Mouse (Mus musculus): ENCODE results near the gene Ttc7b. TPM values are rescaled to one million over a fixed set of nuclear protein-coding genes. Genes with fewer than 3 reads are reported as not detected.

The Ttc7b gene
- polyA plus RNA-seq, 1 experiment from 2014 or later = 16.1 TPM

DNA sequence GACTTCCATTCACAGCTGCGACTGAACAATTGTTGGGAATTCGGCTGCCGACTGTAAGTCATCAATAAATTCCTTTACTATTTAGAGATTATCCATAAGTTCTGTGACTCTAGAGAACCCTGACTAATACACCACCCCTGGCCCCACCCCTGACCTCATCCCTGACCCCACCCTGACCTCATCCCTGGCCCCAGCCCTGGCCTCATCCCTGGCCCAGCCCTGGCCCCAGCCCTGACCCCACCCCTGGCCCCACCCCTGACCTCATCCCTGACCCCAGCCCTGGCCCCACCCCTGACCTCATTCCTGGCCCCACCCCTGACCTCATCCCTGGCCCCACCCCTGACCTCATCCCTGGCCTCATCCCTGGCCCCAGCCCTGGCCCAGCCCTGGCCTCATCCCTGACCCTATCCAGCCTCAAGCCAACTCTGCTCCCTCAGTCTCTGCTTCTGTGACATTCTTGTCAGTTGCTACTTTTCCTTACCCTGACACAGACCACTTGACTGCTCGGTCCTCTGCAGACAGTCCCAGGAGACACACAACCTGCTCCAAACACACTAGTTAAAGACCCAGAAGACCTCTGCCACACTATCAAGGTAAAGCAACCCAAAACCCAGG lies 55.4 kb downstream of the Ttc7b start:
- Histone ChIP-seq H3K4me2 (ENCODE audit: low read depth) (no peak overlapping the region), H3K9ac (ENCODE audit: low read length) (no peak overlapping the region), H3K36me3 (ENCODE audit: control insufficient read depth, insufficient read depth, low read length) (no peaks in the 10 kb centered on the region), H3K4me1 (ENCODE audit: control insufficient read depth, insufficient read depth, low read length) (no peaks in the 10 kb centered on the region), H3K27me3 (ENCODE audit: control insufficient read depth, insufficient read depth, low read length) (no peaks in the 10 kb centered on the region), H3K27ac (ENCODE audit: low read depth, low read length) (no peak overlapping the region), H3K4me3 (ENCODE audit: low read depth, low read length) (no peak overlapping the region), H3K9me3 (ENCODE audit: control insufficient read depth, low read length) (no peaks in the 10 kb centered on the region)
- no peak for ATAC-seq (ENCODE audit: insufficient read depth, low FRiP score, low TSS enrichment)
- no peak for DNase-seq (ENCODE audit: low spot score)
- 76% methylated on average over 1 of the region's 4 CpGs for WGBS

DNA sequence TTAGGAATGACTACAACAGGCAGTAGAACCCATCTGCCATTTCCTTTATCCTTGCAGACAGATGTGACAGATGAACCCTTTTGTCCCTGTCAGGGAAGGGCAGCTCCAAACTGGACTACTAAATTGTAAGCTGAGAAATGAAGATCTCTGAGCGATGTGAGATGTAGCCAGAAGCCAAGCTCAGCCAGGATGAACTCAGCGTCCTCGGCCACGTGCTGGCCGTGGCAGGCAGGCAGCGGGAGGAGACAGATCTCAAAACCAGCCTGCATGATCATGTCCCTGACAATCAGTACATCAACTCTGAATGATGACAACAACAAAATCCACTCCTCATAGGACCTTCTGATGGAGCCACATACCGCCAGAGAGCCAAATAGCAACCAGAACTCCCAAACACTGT lies 62.9 kb downstream of the Ttc7b start:
- 96% methylated on average over 7 of the region's 7 CpGs for WGBS
- Histone ChIP-seq H3K27ac (ENCODE audit: low read depth, low read length) (no peak overlapping the region), H3K4me3 (ENCODE audit: low read depth, low read length) (no peak overlapping the region), H3K27me3 (ENCODE audit: control insufficient read depth, insufficient read depth, low read length) (no peaks in the 10 kb centered on the region), H3K9me3 (ENCODE audit: control insufficient read depth, low read length) (no peaks in the 10 kb centered on the region), H3K4me2 (ENCODE audit: low read depth) (no peak overlapping the region), H3K9ac (ENCODE audit: low read length) (no peak overlapping the region), H3K36me3 (ENCODE audit: control insufficient read depth, insufficient read depth, low read length) (no peaks in the 10 kb centered on the region), H3K4me1 (ENCODE audit: control insufficient read depth, insufficient read depth, low read length) (no peaks in the 10 kb centered on the region)
- DNase-seq (ENCODE audit: low spot score) = no peak
- ATAC-seq (ENCODE audit: insufficient read depth, low FRiP score, low TSS enrichment) = no peak

- H3K27ac ChIP-seq (ENCODE audit: low read depth, low read length) = no peak overlapping the region
- ATAC-seq (ENCODE audit: insufficient read depth, low FRiP score, low TSS enrichment) = no peak
- H3K4me3 ChIP-seq (ENCODE audit: low read depth, low read length) = no peak overlapping the region
- H3K9ac ChIP-seq (ENCODE audit: low read length) = no peak overlapping the region
- H3K36me3 ChIP-seq (ENCODE audit: control insufficient read depth, insufficient read depth, low read length) = no peaks in the 10 kb centered on the region
- H3K27me3 ChIP-seq (ENCODE audit: control insufficient read depth, insufficient read depth, low read length) = no peaks in the 10 kb centered on the region
- no peaks in the 10 kb centered on the region for H3K9me3 ChIP-seq (ENCODE audit: control insufficient read depth, low read length)
- no peaks in the 10 kb centered on the region for H3K4me1 ChIP-seq (ENCODE audit: control insufficient read depth, insufficient read depth, low read length)
- no peak overlapping the region for H3K4me2 ChIP-seq (ENCODE audit: low read depth)
- 77% methylated on average over 10 of the region's 10 CpGs for WGBS
- no peak for DNase-seq (ENCODE audit: low spot score)
Observed at GRCm38 (mm10) chr12:100456257-100456975, 64.2 kb downstream of the Ttc7b start.

GRCm38 (mm10) chr12:100455453-100455852 lies 65.2 kb downstream of the Ttc7b start:
- WGBS = 92% methylated on average over 2 of the region's 2 CpGs
- Histone ChIP-seq H3K4me3 (ENCODE audit: low read depth, low read length) (no peak overlapping the region), H3K4me2 (ENCODE audit: low read depth) (no peak overlapping the region), H3K27ac (ENCODE audit: low read depth, low read length) (no peak overlapping the region), H3K4me1 (ENCODE audit: control insufficient read depth, insufficient read depth, low read length) (no peaks in the 10 kb centered on the region), H3K9me3 (ENCODE audit: control insufficient read depth, low read length) (no peaks in the 10 kb centered on the region), H3K36me3 (ENCODE audit: control insufficient read depth, insufficient read depth, low read length) (no peaks in the 10 kb centered on the region), H3K9ac (ENCODE audit: low read length) (no peak overlapping the region), H3K27me3 (ENCODE audit: control insufficient read depth, insufficient read depth, low read length) (no peaks in the 10 kb centered on the region)
- ATAC-seq (ENCODE audit: insufficient read depth, low FRiP score, low TSS enrichment) (no peak), DNase-seq (ENCODE audit: low spot score) (no peak)

DNA sequence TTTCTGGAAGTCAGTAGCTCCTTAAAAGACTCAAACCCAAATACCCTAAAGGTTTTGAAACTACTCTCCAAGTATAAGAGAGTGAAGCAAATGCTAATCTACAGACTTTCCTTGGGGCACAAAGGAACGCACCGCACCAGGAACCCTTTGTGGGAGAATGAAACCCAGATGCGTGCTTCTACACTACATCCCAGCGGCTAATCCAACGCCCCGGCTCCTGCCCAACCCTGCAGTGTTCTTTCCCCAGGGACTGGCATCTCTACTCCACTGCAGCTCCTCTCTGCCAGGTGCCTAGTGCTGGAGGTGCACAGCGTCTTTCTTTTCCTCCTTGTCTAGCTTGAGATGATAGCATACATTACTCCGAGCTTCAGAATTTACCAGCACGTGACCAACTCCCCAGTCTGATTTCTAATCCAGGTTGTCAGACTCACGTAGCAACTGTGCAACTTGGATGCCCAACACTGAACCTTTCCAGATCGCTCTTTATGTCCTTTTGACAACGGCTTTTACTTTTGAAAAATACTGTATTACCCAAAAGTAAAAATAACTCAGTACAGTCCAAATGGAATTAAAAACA lies 72.8 kb downstream of the Ttc7b start:
- 80% methylated on average over 12 of the region's 12 CpGs for WGBS
- Histone ChIP-seq H3K4me2 (ENCODE audit: low read depth) (no peak overlapping the region), H3K36me3 (ENCODE audit: control insufficient read depth, insufficient read depth, low read length) (no peaks in the 10 kb centered on the region; the same call in 1 of the 2 replicates), H3K27ac (ENCODE audit: low read depth, low read length) (no peak overlapping the region), H3K4me1 (ENCODE audit: control insufficient read depth, insufficient read depth, low read length) (no peaks in the 10 kb centered on the region), H3K9ac (ENCODE audit: low read length) (no peak overlapping the region), H3K9me3 (ENCODE audit: control insufficient read depth, low read length) (no peaks in the 10 kb centered on the region), H3K4me3 (ENCODE audit: low read depth, low read length) (no peak overlapping the region), H3K27me3 (ENCODE audit: control insufficient read depth, insufficient read depth, low read length) (no peaks in the 10 kb centered on the region)
- no peak for DNase-seq (ENCODE audit: low spot score)
- ATAC-seq (ENCODE audit: insufficient read depth, low FRiP score, low TSS enrichment) = no peak

DNA sequence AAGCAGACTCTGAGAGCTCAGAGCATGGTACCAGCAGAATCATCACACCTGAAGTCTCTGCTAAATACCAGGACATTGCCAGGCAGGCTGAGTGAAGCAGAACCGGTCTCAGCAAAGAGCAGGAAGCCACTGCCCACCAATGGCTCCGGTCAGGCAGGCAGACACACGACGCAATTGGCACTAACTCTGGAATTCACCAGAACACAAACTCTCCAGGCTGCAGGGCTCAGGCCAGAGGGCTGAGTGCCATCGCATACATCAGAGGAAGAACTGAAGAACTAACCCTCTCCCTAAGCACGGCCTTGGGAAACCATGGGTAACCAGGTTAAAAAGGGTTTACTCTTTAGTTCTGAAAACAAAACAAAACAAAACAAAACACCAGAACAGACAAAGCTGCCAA lies 73.5 kb downstream of the Ttc7b start:
- Histone ChIP-seq H3K4me3 (ENCODE audit: low read depth, low read length) (no peak overlapping the region), H3K27ac (ENCODE audit: low read depth, low read length) (no peak overlapping the region), H3K4me1 (ENCODE audit: control insufficient read depth, insufficient read depth, low read length) (no peaks in the 10 kb centered on the region), H3K9me3 (ENCODE audit: control insufficient read depth, low read length) (no peaks in the 10 kb centered on the region), H3K27me3 (ENCODE audit: control insufficient read depth, insufficient read depth, low read length) (no peaks in the 10 kb centered on the region), H3K9ac (ENCODE audit: low read length) (no peak overlapping the region), H3K36me3 (ENCODE audit: control insufficient read depth, insufficient read depth, low read length) (no peaks in the 10 kb centered on the region; the same call in 1 of the 2 replicates), H3K4me2 (ENCODE audit: low read depth) (no peak overlapping the region)
- 87% methylated on average over 6 of the region's 6 CpGs for WGBS
- ATAC-seq (ENCODE audit: insufficient read depth, low FRiP score, low TSS enrichment) (no peak), DNase-seq (ENCODE audit: low spot score) (no peak)

GRCm38 (mm10) chr12:100445686-100446085 lies 74.9 kb downstream of the Ttc7b start:
- Histone ChIP-seq H3K27me3 (ENCODE audit: control insufficient read depth, insufficient read depth, low read length) (no peaks in the 10 kb centered on the region), H3K9ac (ENCODE audit: low read length) (no peak overlapping the region), H3K27ac (ENCODE audit: low read depth, low read length) (no peak overlapping the region), H3K36me3 (ENCODE audit: control insufficient read depth, insufficient read depth, low read length) (no peaks in the 10 kb centered on the region; the same call in 1 of the 2 replicates), H3K4me2 (ENCODE audit: low read depth) (no peak overlapping the region), H3K4me1 (ENCODE audit: control insufficient read depth, insufficient read depth, low read length) (no peaks in the 10 kb centered on the region), H3K9me3 (ENCODE audit: control insufficient read depth, low read length) (no peaks in the 10 kb centered on the region), H3K4me3 (ENCODE audit: low read depth, low read length) (no peak overlapping the region)
- ATAC-seq (ENCODE audit: insufficient read depth, low FRiP score, low TSS enrichment) = no peak
- DNase-seq (ENCODE audit: low spot score) = no peak
- WGBS = 94% methylated on average over 7 of the region's 7 CpGs

DNA sequence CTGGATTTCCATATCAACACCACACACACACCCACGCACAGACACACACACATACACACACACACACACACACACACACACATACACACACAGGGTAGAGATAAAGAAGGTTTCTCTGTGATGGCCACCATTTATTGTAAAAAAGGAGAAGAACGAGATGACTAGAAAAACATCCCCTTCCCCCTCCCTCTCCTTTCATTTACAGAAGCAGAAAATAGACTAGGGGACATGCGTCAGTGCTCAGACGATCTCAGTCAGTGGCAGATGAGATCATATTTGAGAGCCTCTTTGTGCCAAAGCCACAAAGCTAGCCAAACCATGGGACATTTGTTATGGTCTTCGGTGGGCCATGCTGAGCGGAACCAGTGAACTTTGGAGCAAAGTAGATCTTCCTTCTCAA lies 75.4 kb downstream of the Ttc7b start:
- DNase-seq (ENCODE audit: low spot score) (no peak), ATAC-seq (ENCODE audit: insufficient read depth, low FRiP score, low TSS enrichment) (no peak)
- Histone ChIP-seq H3K27me3 (ENCODE audit: control insufficient read depth, insufficient read depth, low read length) (no peaks in the 10 kb centered on the region), H3K4me3 (ENCODE audit: low read depth, low read length) (no peak overlapping the region), H3K36me3 (ENCODE audit: control insufficient read depth, insufficient read depth, low read length) (no peaks in the 10 kb centered on the region; the same call in 1 of the 2 replicates), H3K9ac (ENCODE audit: low read length) (no peak overlapping the region), H3K27ac (ENCODE audit: low read depth, low read length) (no peak overlapping the region), H3K9me3 (ENCODE audit: control insufficient read depth, low read length) (no peaks in the 10 kb centered on the region), H3K4me1 (ENCODE audit: control insufficient read depth, insufficient read depth, low read length) (no peaks in the 10 kb centered on the region), H3K4me2 (ENCODE audit: low read depth) (no peak overlapping the region)
- 80% methylated on average over 6 of the region's 6 CpGs for WGBS
